Mouse (Mus musculus): ENCODE data around the gene Sh3kbp1. TPM values are rescaled to one million over a fixed set of nuclear protein-coding genes. Genes with fewer than 3 reads are reported as not detected.
A peak's percentile ranks its signal among the peaks of the same experiment; 100 is the strongest.

Sh3kbp1 gene
- total RNA-seq, 2 experiments from 2014 or later: 23.1 to 27.2 TPM

DNA sequence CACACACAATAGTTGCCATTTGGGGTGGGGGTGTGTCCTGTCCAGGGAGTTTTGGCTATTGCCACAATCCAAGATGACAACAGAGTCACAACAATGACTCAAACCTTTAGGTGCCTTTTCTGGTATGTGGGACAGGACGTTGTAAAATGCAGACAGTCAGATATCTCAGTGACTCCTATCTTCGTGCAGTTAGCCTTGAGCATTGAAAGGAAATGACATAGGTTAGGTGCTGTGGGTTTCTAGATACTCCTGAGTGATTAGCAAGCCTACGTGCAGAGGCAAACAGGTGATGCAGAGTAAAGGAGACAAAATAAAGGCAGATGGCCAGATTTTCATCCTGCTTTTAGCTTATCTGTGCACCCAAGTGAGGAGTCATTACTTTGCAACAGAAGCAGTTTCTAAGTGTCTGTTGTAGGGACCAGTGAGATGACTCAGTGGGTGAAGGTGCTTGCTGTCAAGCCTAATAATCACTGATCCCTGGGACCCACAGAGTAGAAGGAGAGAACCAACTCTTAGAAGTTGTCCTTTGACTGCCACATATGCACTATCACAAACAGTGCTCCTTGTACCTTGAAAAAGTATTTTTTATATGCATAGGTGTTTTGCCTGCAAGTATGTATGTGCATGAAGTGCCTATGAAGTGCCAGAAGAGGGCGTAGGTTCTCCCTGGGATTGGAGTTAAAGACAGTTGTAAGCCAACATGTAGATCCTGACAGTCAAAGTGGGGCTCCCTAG is 50.7 kb downstream of the Sh3kbp1 start:
- DNase-seq: no peak

DNA sequence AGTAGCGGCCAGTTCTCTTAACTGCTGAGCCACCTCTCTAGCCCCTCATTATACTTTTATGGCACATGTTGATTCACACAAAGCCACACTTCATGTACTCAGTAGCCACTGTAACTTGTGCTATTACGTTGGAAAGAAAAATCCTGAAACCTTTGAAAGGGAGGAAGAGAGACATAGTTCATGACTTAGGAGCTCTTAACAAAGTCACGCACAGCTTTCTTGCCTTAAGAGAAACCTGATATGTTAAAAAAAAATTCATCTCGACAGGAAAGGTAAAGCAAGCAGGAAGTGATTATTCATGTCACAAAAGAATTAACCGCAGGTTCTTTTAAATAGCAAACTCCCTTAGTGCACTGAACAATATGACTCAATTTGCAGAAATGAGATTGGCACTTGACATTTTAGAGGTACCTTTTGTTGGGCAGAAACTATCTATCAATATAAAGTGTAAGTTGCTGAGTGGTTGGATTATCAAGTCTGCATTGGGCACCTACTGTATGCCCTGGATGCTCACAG is 51.3 kb downstream of the Sh3kbp1 start:
- DNase-seq: no peak

DNA sequence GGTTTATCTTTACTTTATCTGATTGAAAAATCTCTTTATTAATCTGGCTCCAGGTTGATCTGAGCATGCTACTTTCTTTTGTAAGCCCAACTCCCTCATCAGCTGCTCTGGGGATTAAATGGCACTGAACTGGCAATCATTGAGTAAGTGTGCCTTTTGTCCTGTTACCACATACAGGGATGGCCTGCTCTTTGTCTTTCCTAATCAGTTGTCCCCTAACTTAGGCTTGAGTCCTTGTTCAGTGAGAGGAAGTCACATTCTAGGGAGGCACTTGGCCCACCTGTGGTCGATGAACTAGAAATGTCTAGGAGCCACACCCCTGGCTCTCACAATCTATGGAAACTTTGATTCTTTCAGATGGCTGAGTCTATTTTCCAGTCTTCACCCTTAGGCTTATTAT is 58.4 kb downstream of the Sh3kbp1 start:
- no peak for DNase-seq

DNA sequence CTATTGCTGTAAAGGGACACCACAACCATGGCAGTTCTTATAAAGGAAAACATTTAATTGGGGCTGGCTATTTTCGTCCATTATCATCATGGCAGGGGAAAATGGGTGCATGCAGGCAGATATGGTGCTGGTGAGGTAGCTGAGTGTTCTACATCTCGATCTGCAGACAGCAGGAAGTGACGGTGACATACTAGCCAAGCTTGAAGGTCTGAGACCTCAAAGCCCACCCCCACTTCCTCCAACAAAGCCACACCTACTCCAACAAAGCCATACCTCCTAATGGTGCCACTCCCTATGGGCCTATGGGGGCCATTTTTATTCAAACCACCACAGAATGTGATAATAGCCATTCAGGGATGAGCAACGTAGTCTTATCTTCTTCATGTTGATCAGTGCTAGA is 59.8 kb downstream of the Sh3kbp1 start:
- no peak for DNase-seq

DNA sequence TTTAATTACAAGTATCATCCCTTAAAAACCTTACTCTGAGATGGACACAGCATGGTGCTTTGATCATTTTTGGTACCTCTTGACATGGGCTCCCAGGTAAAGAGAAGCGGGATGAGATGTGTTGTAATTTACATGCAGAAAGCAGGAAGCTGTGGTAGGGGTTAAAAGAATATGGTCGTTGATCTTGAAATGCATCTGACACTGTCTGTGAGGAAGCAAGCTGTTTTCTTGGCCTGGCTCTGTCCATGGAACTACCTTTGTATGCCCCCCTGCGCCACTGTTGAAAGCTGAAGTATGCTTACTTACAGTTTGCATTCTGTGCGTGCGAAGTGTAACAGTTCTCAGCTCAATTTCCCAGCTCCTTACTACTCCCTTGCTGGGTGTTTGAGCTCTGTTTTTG is 61.6 kb downstream of the Sh3kbp1 start:
- no peak for DNase-seq

DNA sequence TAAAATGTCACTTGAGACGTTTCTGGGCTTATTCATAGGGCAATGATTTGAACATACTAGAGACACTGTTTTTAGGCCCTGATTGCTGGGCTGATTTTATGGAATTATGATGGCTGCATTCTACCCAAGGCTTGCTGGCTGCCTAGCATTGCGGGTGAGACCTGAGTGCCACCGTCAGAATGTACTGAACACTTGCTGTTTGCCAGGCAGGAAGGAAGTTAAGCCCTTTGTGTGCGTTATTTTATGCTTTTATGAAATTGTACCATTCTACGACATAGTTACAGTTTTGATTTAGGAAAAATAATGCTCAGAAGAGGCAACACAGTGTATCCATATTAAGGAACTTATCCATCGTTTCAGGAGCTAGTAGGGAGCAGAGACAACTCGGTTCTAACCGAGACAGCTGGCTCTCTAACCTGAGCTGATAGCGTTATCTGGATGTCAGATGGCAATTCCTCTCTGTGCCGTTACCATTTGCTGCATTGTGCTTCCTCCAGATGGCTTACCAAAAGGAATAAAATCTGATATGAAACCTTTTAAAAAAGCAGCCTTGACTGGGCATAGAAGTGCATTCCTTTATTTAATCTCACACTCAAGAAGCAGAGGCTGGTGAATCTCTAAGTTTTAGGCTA is 62.8 kb downstream of the Sh3kbp1 start:
- no peak for DNase-seq

DNA sequence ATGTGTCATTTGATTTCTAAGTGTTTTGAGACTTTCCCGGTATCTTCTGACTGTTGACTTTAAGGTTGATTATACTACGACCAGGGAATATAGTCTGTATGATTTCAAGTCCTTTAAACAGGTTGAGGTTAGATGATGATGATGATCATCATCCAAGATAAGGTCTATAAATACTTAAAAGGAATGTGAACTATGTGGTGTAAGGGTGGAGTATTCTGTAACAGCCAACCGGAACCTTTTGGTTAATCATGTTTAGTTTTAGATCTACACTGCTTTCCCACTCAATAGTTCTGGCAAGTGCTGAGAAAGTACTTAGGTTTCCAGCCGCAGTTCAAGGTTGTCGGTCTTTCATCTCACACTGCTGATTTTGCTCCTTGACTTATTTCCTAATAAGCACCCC is 66.1 kb downstream of the Sh3kbp1 start:
- DNase-seq: no peak

DNA sequence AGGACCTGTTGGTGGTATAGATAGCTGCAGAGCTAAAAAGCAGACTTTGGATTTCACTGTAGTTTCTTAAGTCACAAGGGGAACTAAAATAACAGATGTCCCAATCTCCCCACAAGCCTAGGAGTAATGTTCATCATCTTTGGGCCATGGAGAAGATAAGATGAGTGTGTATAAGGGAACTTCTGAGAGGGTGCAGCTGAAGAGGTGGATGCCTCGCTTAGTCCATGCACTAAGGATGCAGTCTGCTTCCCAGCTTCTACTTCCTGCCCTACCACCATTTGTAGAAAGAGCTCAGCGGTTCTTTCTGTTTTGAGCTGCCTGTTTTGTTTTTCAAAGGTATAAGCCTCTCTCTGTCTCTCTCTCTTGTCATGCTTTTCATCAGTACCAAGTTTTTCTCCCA is 69.5 kb downstream of the Sh3kbp1 start:
- DNase-seq: no peak

DNA sequence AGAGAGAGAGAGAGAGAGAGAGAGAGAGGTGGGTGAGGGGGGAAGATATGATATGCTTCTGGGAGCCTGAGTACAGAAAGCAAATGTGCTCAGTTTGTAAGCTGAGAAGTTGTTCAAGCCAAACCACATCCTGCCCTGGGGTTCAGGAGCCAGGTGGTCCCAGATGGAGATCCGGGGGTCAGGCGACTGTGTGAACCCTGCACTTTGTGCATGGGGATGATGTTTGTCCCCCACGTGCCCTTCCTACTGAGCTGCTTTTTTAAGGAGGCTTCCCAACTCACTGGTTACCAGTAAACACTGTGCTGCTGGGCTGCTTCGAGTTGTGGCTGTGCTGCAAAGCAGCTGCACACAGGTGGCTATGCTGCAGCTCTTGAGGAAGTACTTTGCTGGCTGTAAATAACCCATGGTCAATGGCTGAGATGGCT is 70.0 kb downstream of the Sh3kbp1 start:
- no peak for DNase-seq

DNA sequence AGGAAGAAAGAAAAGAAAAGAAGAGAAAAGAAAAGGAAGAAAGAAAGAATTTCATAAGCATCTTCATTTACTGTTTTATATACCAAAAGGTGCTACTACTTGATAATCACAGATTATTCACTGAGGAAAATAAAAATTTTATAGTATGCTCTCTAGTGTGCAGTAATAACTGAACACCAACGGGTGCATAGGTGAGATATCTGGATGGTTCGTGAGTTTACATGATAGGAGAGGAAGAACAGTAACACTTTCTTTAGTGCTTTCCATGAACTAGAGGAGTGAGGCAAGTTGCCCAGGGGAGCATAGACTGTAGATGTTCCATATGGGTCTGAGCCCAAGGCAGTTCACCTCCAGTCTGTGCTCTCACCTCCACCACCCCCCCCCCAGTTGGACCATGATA is 75.8 kb downstream of the Sh3kbp1 start:
- no peak for DNase-seq

DNA sequence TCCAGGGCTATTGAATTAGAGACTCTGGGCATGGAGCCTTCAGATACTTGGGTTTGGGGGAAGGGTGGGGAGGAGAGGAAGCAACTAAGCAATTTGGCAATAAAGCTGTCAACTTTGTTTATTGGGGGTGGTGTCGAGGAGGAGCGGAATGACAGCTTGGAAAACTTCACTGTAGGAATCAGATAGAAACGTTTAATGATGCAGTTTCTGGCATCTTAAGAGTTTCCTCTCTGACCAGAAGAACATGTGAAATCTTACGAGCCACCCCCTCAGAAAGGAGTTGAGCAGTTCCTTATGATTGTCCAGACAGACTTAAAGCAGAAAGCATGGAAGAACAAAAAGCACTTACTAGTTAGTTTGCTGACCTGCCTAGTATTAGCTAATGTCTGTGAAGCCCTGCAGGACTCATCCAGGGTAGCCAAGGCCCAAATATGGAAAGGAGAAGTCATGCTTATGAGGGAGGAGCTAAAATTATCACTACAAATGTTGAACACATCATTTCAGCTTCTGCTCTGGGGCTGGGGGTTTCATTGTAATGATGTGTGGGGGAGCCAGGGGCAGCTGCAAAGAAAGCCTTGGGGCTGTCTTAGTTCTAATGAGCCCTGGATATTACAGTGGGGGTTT is 77.4 kb downstream of the Sh3kbp1 start:
- DNase-seq: no peak

DNA sequence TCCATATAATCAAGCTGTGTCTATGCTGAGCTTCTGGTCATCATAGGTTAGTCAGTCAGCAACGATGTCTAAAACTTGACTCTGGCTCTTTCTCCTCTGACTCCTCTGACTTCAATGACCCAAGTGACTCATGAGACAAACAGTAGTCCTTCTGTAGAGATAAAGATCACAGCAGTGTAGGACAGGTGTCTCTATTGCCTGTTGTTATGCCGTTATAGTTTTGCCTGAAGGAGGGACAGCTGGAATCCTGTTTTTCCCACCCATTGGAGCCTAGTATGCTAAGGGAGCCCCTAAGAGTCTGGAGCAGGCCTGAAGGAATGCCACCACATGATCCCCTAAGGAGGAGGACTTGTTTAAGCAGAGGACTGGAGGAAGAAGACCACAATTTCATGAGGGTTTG is 78.3 kb downstream of the Sh3kbp1 start:
- DNase-seq: no peak

DNA sequence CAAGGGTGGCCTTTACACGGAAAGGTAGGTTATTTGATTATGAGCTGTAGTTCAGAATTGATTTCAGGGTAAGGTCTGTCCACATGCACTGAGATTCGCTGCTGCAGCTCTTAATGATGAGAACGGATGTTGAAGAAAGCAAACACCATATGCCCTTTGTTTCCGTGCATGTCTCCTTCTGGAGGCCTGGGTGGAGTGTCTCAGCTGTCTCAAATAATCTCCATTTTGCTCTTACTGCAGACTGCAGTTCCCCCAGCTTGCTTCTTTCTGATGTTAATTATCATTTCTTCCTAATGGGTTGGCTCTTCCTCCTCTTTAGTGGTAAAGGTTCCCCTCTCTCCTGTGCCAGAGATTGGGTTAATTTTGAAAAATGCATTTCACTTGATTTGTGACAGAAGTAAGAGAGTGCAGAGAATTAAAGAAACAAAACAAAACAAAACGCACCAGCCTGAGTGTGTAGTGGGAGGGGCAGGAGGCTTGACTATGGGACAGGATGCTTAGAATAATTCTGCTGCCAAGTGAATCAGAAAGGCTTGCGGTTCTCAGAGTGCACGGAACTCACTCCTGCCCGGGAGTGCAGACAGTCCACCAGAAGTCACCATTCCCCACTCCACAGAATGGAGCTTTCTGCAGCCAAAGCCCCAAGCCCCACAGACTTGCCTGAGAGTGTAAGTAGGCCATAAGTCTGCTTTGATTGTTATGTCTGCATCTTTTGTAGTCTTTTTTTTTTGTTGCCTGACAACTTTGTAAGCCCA is 81.2 kb downstream of the Sh3kbp1 start:
- no peak for DNase-seq

DNA sequence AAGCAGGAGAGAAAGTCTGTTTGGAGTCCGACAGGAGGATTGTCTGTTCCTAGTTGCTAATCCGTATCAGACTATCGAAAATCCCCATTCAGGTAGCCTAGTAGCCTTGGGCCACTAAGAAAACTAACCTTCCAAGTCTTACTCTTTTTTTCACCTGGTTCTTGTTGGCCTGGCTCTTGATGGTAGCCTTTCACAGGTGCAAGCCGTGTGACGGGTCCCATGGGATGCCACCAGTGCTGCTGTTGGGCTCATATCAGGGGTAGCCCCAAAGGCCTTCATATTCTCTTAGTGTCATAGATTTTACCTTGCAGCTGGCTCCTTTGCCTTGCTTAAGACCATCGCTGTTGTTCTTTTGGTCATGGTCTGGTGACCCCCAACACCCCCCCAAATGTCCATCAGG is 82.2 kb downstream of the Sh3kbp1 start:
- DNase-seq: no peak

DNA sequence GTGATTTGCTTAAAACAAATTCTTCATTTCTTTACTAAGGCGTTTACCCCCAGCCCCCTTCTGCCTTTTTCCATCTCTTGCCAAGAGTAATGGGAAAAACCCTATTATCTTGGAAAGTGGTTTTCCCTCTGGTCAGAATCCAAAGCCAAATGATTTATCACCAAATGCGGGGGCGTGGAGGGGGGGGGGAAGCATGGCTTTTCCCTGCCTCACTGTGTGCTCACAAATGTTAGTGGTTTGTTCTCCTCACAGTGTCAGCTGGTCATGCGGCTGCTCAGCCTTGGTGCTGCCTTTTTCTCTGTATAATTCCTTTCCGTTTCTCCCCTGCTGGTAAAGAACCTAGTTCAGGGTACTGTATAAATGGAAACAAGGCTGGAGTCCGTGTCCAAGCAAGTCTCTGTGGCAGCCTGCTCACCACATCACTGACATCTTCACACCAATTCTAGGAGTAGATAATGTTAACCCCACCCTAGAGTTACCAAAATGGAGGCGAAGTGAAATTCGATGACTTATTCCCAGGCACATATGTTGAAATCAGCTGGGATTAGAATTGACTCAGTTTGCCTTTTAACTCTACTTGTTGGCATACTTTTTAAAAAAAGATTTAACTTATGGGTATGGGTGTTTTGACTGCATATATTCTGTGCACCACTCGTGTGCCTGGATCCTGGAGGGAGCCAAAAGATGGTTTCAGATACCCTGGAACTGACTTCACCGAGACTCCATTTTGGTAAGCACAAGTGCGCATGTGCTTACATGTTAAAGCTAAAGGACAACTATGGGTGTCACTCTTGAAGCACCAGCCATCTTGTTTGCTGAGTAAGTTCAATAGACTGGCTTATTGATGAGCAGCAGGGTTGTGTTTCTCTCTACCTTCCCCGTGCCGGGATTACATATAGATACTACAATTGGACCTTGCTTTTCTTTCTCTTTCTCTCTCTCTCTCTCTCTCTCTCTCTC is 84.3 kb downstream of the Sh3kbp1 start:
- DNase-seq: no peak

DNA sequence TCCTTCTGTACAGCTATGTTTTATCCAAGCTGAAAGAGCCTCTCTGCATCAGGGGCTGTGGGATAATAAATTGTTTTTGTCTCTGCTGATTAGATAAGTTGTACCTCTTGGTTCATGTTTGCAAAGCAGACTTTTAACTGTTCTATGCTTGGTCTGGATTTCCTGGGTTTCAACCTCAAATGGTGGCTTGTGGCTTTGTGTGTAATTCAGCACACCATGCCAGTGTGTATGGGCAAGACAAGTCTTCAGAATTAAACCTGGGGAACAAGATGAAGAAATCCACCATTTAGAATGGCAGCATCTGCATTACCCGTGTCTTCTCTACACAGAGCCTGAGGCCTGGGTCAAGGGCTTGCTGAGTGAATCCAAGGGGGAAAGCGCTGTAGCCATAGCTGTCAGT is 86.1 kb downstream of the Sh3kbp1 start:
- no peak for DNase-seq

DNA sequence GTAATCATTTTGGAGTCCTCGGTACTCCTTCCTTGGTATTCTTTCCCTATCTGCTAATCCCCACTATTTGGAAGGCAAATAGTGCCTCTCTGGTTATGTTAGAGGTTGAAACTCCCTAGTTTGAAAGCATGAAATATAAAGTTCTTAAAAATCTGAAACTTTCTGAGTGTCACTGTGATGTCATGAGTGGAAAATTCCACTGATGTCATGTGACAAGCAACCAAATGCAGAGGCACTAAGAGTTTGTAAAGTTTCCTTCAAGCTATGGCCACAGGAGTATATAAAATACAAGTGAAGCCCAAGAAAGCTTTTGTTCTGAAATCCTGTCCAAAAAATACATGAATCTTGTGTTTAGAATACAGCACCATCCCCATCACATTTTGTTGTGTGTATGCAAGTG is 94.3 kb downstream of the Sh3kbp1 start:
- DNase-seq: no peak

DNA sequence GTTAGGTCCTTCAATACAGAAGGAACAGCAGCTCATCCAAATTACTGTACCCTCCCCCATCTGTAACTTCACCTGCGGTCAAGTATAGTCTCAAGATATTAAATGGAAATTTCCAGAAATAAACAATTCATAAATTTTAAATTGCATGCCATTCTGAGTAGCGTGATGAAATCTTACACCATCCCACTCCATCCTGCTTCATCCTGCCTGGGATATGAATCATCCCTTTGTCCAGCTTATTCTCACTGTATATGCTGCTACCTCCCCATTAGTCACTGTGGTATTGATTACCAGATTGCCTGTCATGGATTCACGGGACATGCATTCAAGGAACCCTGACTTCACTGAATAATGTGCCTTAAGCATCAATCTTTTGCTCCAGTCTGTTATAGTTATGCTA is 104.3 kb downstream of the Sh3kbp1 start:
- no peak for DNase-seq

DNA sequence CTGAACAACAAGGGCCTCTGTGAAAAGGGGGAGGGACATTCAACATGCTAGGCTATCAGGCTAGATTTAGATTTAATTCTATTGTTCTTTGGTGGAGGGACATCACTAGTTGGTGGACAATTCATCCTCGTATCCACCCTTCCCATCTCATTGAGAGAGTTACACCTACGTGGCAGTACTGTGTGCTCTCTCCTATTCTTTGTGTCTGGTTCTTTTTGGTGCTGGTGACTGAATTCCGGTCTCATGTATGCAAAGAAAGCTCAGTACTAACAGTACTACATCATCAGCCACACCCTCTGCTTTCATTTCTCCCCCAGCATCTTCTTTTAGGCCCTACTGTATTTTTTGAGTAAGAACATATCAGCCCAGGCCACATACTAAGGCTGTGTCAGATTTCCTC is 105.8 kb downstream of the Sh3kbp1 start:
- no peak for DNase-seq

DNA sequence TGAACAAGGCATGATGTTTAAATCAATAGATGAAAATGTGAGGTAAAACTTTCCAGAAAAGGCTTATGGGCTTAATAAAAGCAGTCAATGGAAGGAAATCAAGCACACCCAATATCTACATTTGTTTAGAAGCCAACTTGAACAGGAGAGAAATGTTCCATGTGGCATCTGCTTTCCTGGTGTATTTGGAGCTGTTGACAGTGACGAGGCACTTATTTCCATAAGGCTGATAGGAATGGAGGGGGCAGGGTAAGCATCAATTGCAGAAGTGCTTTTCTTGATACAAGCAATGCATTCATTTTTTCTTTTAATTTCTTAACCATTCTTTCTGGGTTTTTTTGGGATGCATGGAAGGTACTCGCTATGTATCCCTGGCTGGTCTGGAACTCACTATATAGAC is 106.9 kb downstream of the Sh3kbp1 start:
- no peak for DNase-seq

DNA sequence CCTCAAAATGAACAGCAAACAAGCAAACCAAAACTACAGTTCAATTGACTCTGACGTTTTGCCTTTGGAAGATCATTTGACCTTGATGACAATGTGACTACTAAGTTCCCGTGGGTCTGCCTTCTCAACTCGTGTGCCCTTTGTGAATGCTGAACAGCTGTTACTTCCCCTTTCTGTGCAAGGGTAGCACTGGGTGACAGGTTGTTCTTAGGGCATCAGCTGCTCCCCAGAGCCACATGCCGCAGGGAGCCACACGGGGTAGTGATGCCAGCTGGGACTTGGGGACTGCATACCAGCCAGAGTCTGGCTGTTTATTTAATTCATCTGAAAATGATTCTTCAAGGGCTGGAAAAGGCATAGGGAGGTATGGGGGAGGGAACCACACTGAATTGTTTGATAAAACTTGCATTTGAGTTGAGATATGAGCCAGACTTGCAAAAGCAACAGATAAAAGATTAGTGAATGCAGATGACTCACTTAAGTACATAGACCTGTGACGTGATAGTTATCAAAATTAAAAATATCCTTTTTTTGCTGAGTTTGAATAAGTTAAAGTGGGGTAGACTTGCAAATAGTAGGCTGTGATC is 108.5 kb downstream of the Sh3kbp1 start:
- DNase-seq: peak in 1 of 2 experiments; percentile 4
